Mouse (Mus musculus) MEL (cell line): ENCODE results near the gene Klra8. TPM values are rescaled to one million over a fixed set of nuclear protein-coding genes. Genes with fewer than 3 reads are reported as not detected.
"Not testable (repeated sequence)": the region's sequence is repeated elsewhere in the genome, so short reads cannot be mapped to it uniquely, and the experiment has no call there.

Experiments used
- DNase-seq: peaks from one replicate; pipeline ENCODE4 v3.0.0; 2011; ENCODE audit warnings: low read depth, low spot score
- H3K27ac ChIP-seq: 2 replicates; pipeline ENCODE4 v1.5.1; 2012; ENCODE audit warnings: low read depth, mild to moderate bottlenecking, control low read depth, low read length, moderate library complexity; ENCODE audit not compliant: control insufficient read depth
- H3K27me3 ChIP-seq, 2 experiments: fragments of 150-350 bp in 1 of 2; sonication (generic) in 1 of 2; 2 replicates each; pipeline ENCODE4 v1.6.1; 2012; ENCODE audit warnings: low read length in 2 of 2, mild to moderate bottlenecking in 2 of 2, improper control_type of control experiment in 1 of 2, moderate library complexity in 1 of 2; ENCODE audit not compliant: insufficient read depth in 2 of 2, control insufficient read depth in 1 of 2
- H3K36me3 ChIP-seq, 2 experiments: 2 replicates each; pipeline ENCODE4 v1.6.1; 2012 to 2014; ENCODE audit warnings: low read length in 2 of 2, improper control_type of control experiment in 1 of 2, inconsistent platforms in 1 of 2, mild to moderate bottlenecking in 1 of 2; ENCODE audit not compliant: insufficient read depth in 2 of 2, control insufficient read depth in 1 of 2
- H3K4me1 ChIP-seq, 2 experiments: fragments of 150-350 bp in 1 of 2; sonication (generic) in 1 of 2; 2 replicates each; pipeline ENCODE4 v1.6.1; 2012; ENCODE audit warnings: low read length in 2 of 2, improper control_type of control experiment in 1 of 2, mild to moderate bottlenecking in 1 of 2; ENCODE audit not compliant: insufficient read depth in 2 of 2, control insufficient read depth in 1 of 2
- H3K4me3 ChIP-seq, 2 experiments: fragments of 150-350 bp in 1 of 2; sonication (generic) in 1 of 2; 2 replicates each; pipeline ENCODE4 v1.5.1; 2012; ENCODE audit warnings: low read depth in 2 of 2, low read length in 2 of 2, mild to moderate bottlenecking in 2 of 2, moderate library complexity in 2 of 2, control low read depth in 1 of 2, improper control_type of control experiment in 1 of 2; ENCODE audit not compliant: control insufficient read depth in 1 of 2, insufficient read depth in 1 of 2
- H3K79me2 ChIP-seq: 2 replicates; pipeline ENCODE4 v1.6.1; 2012; ENCODE audit warnings: mild to moderate bottlenecking, low read length, moderate library complexity; ENCODE audit not compliant: control insufficient read depth, poor library complexity, insufficient read depth
- H3K9ac ChIP-seq: 2 replicates; pipeline ENCODE4 v1.6.1; 2012; ENCODE audit warnings: low read depth, mild to moderate bottlenecking, control low read depth, low read length, moderate library complexity; ENCODE audit not compliant: control insufficient read depth, poor library complexity, severe bottlenecking
- H3K9me3 ChIP-seq: fragments of 150-350 bp; sonication (generic); replicated peaks from 2 replicates; pipeline ENCODE4 v1.6.1; 2012; ENCODE audit warnings: mild to moderate bottlenecking, low read length, improper control_type of control experiment, moderate library complexity; ENCODE audit not compliant: insufficient read depth
- GABPA ChIP-seq: IDR thresholded peaks from 2 replicates; pipeline ENCODE4 v1.6.1; 2012; ENCODE audit warnings: low read depth, mild to moderate bottlenecking, inconsistent platforms, low read length, improper control_type of control experiment, moderate library complexity
- MAX ChIP-seq: IDR thresholded peaks from 2 replicates; pipeline ENCODE4 v1.6.1; 2011; ENCODE audit warnings: low read length, improper control_type of control experiment
- ZKSCAN1 ChIP-seq: IDR thresholded peaks from 2 replicates; pipeline ENCODE4 v1.6.1; 2012; ENCODE audit warnings: low read depth, mild to moderate bottlenecking, inconsistent platforms, low read length, improper control_type of control experiment, moderate library complexity
- polyA plus RNA-seq, 2 experiments: library from polyadenylated mRNA; stranded (reverse) in 1 of 2; unstranded in 1 of 2; fragments of >175 nt in 1 of 2; fragments of >200 nt in 1 of 2; gene quantifications; 2 replicates each; pipeline versions ENCODE4 v1.2.1 to v1.2.4; 2012; ENCODE audit warnings: low replicate concordance in 2 of 2, low read depth in 1 of 2; ENCODE audit not compliant: insufficient read length in 2 of 2, insufficient read depth in 1 of 2, missing spikeins in 1 of 2
- total RNA-seq: library from RNA; depleted of rRNA; stranded (reverse); fragments of 300-350 nt; gene quantifications from 2 replicates; pipeline ENCODE4 v1.2.3, GENCODE M21; 2012; rRNA removed

Klra8 gene
- total RNA-seq (not detected in 2 replicates), polyA plus RNA-seq (not detected)

DNA sequence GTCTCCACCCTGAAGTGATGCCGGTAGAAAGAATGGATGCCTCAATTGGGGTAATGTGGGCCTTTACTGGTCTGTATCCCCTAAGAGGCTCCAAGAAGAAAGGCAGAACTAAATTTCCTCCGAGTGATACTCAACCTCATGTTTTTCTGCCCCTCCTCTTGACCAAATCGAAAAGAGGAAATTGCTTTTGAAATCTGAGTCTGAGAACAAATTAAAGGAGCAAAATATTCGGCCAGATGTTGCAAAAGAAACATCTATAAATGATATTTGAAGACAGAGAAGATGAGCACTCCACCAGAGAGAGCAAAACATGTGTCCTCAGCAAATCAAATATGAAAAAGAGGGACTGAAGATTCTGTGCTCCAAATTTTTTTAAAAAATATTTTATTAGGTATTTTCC, at the start of gene Klra8:
TSS of gene Klra8 (minus strand) at position 101 of the 400 bp plus-strand sequence.
- H3K79me2 ChIP-seq, H3K36me3 ChIP-seq, H3K9me3 ChIP-seq, H3K9ac ChIP-seq, H3K4me3 ChIP-seq, H3K27me3 ChIP-seq, H3K4me1 ChIP-seq, DNase-seq, H3K27ac ChIP-seq: not testable (repeated sequence)

DNA sequence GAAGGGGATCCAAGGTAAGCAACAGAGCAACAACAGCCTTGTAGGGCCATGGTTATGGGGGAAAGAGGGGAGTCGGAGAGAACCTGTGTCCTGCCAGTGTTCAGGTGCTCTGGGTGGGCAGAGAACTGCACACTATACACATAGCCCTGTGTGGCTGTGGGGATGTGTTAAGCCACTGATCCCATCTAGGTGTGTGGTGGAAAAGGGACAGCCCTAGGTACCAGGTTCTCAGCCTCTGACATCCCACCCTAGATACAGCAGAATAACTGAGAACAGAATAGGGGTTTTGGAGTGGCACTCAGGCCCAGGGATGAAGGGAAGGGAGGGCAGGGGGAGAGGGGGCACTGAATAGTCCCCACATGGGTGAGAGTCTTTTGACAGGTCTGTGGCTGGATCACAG, 19.2 kb downstream of the Klra8 start:
- H3K27me3 ChIP-seq: no peaks in the 10 kb centered on the region
- no peak overlapping the region for H3K27ac ChIP-seq
- H3K36me3 ChIP-seq: no peaks in the 10 kb centered on the region
- H3K79me2 ChIP-seq: no peaks in the 10 kb centered on the region
- no peak for TF ChIP-seq MAX
- no peak for TF ChIP-seq GABPA
- no peaks in the 10 kb centered on the region for H3K9me3 ChIP-seq
- H3K4me1 ChIP-seq: no peaks in the 10 kb centered on the region
- no peak overlapping the region for H3K4me3 ChIP-seq
- DNase-seq: no peak
- H3K9ac ChIP-seq: no peak overlapping the region

DNA sequence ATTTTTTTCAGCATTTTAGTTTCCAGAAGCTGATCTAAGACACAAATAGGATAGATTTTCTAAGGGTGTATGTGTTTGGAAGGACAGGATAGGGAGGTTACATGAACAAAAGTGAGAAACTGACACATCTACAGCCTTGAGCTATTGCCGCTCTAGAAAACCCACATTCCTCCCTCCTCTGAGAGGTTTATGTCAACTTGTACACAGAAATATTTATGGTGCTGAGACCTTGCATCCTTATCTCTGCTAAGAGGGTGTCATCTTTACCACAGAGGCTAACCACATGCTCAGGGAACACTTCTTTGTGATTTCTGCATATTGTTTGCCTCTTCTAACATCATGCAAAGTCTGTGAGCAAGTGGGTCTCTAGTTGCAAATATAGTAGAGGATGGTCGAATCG, 27.0 kb downstream of the Klra8 start:
- H3K36me3 ChIP-seq: not testable (repeated sequence)

DNA sequence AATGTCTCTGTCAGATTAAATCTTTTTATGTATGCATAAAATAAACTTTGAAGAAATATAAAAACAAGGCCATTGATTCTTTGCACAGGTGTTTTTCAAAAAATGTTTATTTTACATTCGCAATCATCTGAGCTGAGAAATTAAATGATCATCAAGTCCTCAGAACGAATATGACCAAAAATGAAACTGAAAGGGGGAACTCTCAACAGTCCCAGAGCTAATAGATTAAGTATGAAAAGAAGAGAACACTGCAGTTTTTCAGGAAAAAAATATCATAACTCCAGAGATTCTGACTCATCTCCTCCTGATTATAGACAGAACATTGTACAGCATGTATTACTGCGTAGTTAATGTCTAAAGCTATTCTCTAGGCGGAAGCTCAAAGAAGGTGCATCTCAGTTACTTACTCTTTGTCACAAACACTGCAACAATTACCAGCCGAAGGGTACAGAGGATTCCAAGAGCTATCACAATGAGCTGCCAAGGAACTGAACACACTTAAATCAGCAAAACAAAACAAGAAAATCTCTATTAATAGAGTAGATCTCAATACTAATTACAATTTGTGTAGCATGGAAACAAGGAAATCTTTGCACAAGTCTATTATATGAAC, 37.3 kb downstream of the Klra8 start:
- Histone ChIP-seq H3K9me3 (no peaks in the 10 kb centered on the region), H3K36me3 (no peaks in the 10 kb centered on the region), H3K9ac (no peak overlapping the region), H3K27me3 (no peaks in the 10 kb centered on the region), H3K4me1 (no peaks in the 10 kb centered on the region), H3K27ac (no peak overlapping the region), H3K4me3 (no peak overlapping the region), H3K79me2 (no peaks in the 10 kb centered on the region)
- DNase-seq: no peak
- TF ChIP-seq ZKSCAN1: no peak

More for the DNA sequence above, 27.0 kb downstream of the Klra8 start:
- H3K79me2 ChIP-seq, H3K9me3 ChIP-seq, H3K9ac ChIP-seq, H3K27ac ChIP-seq, DNase-seq, H3K4me1 ChIP-seq, H3K4me3 ChIP-seq, H3K27me3 ChIP-seq: not testable (repeated sequence)

DNA sequence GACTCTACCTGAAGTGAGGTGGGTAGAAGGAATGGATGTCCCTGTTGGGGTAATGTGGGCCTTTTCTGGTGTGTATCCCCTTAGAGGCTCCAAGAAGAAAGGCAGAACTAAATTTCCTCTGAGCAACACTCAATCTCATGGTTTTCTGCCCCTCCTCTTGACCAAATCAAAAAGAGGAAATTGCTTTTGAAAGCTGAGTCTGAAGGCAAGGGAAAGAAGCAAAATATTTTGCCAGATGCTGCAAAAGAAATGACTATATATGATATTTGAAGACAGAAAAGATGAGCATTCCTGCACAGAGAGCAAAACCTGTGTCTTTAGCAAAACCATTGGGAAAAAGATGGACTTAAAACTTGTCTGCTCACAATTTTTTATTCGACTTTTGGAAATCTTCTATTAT, 62.5 kb downstream of the Klra8 start, which contains the start of gene Klra4:
TSS of gene Klra4 (minus strand) at position 101 of the 400 bp plus-strand sequence.
- not testable (repeated sequence) for H3K36me3 ChIP-seq, DNase-seq, H3K9ac ChIP-seq, H3K4me3 ChIP-seq, H3K9me3 ChIP-seq, H3K27ac ChIP-seq, H3K4me1 ChIP-seq, H3K27me3 ChIP-seq, H3K79me2 ChIP-seq

Other genes starting within 250 kb of the Klra8 start
- gene Klra5, start 212.2 kb downstream of the Klra8 start, total RNA-seq: not detected in 2 replicates
- not detected for gene Klra5, start 212.2 kb downstream of the Klra8 start, polyA plus RNA-seq
- gene Klra6, start 102.9 kb downstream of the Klra8 start, total RNA-seq: not detected in 2 replicates
- gene Klra6, start 102.9 kb downstream of the Klra8 start, polyA plus RNA-seq: not detected
- gene Klra4, start 62.6 kb downstream of the Klra8 start, total RNA-seq: not detected in 2 replicates
- not detected for gene Klra4, start 62.6 kb downstream of the Klra8 start, polyA plus RNA-seq
- not detected in 2 replicates for gene Klra9, start 63.2 kb upstream of the Klra8 start, total RNA-seq
- not detected for gene Klra9, start 63.2 kb upstream of the Klra8 start, polyA plus RNA-seq
- not detected in 2 replicates for gene Klra7, start 103.4 kb upstream of the Klra8 start, total RNA-seq
- gene Klra7, start 103.4 kb upstream of the Klra8 start, polyA plus RNA-seq: not detected
- gene Klra10, start 152.0 kb upstream of the Klra8 start, total RNA-seq: not detected in 2 replicates
- not detected for gene Klra10, start 152.0 kb upstream of the Klra8 start, polyA plus RNA-seq
- gene Klra3, start 207.7 kb upstream of the Klra8 start, total RNA-seq: 0.08 and 0.23 TPM in 2 replicates
- gene Klra3, start 207.7 kb upstream of the Klra8 start, polyA plus RNA-seq: not detected